Mouse (Mus musculus) MEL (cell line): Measurements from ENCODE around the gene Acvrl1.

Experiments
- BHLHE40 ChIP-seq: IDR thresholded peaks from 2 replicates; pipeline ENCODE4 v1.6.1; 2012; ENCODE audit warnings: low read depth, mild to moderate bottlenecking, inconsistent platforms, low read length, improper control_type of control experiment, borderline replicate concordance
- HCFC1 ChIP-seq: IDR thresholded peaks from 2 replicates; pipeline ENCODE4 v1.6.1; 2012; ENCODE audit warnings: low read depth, mild to moderate bottlenecking, inconsistent platforms, low read length, improper control_type of control experiment, moderate library complexity
- MAFK ChIP-seq: IDR thresholded peaks from 2 replicates; pipeline ENCODE4 v1.6.1; 2011; ENCODE audit warnings: low read depth, mild to moderate bottlenecking, low read length, improper control_type of control experiment, borderline replicate concordance
- MXI1 ChIP-seq: IDR thresholded peaks from 2 replicates; pipeline ENCODE4 v1.6.1; 2011; ENCODE audit warnings: mild to moderate bottlenecking, low read depth, low read length, improper control_type of control experiment
- TCF12 ChIP-seq: IDR thresholded peaks from 2 replicates; pipeline ENCODE4 v1.6.1; 2014; ENCODE audit warnings: low read depth, mild to moderate bottlenecking, inconsistent platforms, low read length, improper control_type of control experiment, moderate library complexity

GRCm38 (mm10) chr15:101129412-101129811, 1.1 kb downstream of the Acvrl1 start:
- TF ChIP-seq HCFC1 (no peak), MAFK (no peak), MXI1 (no peak), BHLHE40 (no peak), TCF12 (no peak)
